Mouse (Mus musculus): ENCODE measurements around the gene Ubox5. TPM values are rescaled to one million over a fixed set of nuclear protein-coding genes. Genes with fewer than 3 reads are reported as not detected.
A peak's percentile ranks its signal among the peaks of the same experiment; 100 is the strongest.

Ubox5 gene
- polyA plus RNA-seq (2012; ENCODE audit: insufficient read depth, insufficient read length, missing spikeins), result 5.0 and 6.1 TPM in 2 replicates

DNA sequence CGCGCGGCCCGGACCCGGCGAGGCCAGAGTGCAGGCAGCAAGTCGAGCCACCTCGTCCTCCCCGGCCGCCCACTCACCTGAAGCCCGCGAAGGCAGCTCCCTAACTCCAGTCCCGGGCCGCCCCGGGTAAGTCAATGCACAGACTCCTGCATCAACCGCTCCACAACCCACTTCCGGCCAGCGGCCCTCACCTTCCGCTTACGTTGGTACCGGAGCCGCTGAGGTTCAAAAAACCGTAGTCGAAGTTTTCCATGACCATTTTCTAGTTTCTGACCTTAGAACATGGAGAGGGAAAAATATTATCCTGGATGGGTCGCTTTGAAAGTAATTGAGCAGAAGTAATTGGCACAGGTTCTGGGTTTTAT lies at the start of gene Ubox5, which contains the start of gene Fastkd5:
Gene Ubox5 (minus strand): TSS at position 200 of the 365 bp plus-strand sequence.
Gene Fastkd5 (minus strand): TSS at position 189 of the 365 bp plus-strand sequence.
- TF ChIP-seq CTCF (IDR thresholded peaks at IDR 0.05; ENCODE audit: low read depth, low read length) (no peak), POLR2A (IDR thresholded peaks at IDR 0.05; ENCODE audit: borderline replicate concordance, low read depth, low read length) (no peak)
- H3K4me1 ChIP-seq (ENCODE audit: control insufficient read depth, insufficient read depth, low read length), result peaks cover 7% of the 10 kb centered on the region
- H3K27ac ChIP-seq (ENCODE audit: insufficient read depth, low read depth, low read length), result peak within 1 kb of the TSS; percentile 27; the same call in 1 of the 2 replicates
- peak within 1 kb of the TSS; percentile 97 for H3K4me3 ChIP-seq (ENCODE audit: insufficient read depth, low read length)

DNA sequence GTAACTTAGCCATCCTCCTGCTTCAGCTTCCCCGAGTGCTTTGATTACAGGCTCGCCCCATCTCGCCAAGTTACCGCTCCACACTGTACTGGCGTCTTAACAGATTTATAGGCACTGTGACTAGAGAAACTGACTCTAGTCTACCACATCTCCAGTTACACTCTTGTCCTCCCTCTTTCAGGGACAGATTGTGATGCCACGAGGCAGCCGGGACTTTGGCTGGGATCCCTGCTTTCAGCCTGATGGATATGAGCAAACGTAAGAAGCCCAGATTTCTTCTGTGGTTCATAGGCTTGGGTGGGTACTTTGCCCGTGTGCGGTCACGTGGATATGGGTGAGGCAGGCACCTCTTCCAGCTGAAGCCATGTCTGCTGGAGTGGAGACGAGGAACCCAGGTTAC lies 49.3 kb upstream of the Ubox5 start:
- H3K4me3 ChIP-seq (ENCODE audit: insufficient read depth, low read length), result no peak overlapping the region

DNA sequence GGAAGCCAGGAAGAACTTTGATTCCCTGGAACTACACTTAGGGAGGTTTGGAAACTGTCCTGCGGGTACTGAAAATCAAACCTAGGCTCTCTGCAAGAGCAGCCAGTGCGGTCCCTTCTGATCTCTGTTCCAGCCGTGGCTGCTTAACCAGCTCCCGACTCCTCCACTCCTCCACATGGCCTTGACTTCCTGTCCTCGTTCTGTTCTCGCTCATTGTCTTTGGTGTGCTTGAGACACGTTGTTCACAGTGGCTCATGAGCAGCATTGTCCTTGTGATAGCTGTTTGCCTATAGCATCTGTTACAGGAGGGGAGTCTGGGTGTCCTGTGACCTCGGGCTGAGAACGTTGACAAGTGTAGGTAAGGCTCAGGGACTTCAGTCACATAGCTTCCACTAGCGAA lies 47.4 kb upstream of the Ubox5 start:
- Histone ChIP-seq H3K27ac (ENCODE audit: insufficient read depth, low read depth, low read length) (no peak overlapping the region), H3K4me1 (ENCODE audit: control insufficient read depth, insufficient read depth, low read length) (no peaks in the 10 kb centered on the region), H3K4me3 (ENCODE audit: insufficient read depth, low read length) (no peak overlapping the region)
- TF ChIP-seq POLR2A (IDR thresholded peaks at IDR 0.05; ENCODE audit: borderline replicate concordance, low read depth, low read length), result no peak
- TF ChIP-seq CTCF (IDR thresholded peaks at IDR 0.05; ENCODE audit: low read depth, low read length), result no peak

More for the DNA sequence above, 49.3 kb upstream of the Ubox5 start:
- no peak overlapping the region for H3K27ac ChIP-seq (ENCODE audit: insufficient read depth, low read depth, low read length)
- TF ChIP-seq CTCF (IDR thresholded peaks at IDR 0.05; ENCODE audit: low read depth, low read length) (no peak), POLR2A (IDR thresholded peaks at IDR 0.05; ENCODE audit: borderline replicate concordance, low read depth, low read length) (no peak)
- no peaks in the 10 kb centered on the region for H3K4me1 ChIP-seq (ENCODE audit: control insufficient read depth, insufficient read depth, low read length)

DNA sequence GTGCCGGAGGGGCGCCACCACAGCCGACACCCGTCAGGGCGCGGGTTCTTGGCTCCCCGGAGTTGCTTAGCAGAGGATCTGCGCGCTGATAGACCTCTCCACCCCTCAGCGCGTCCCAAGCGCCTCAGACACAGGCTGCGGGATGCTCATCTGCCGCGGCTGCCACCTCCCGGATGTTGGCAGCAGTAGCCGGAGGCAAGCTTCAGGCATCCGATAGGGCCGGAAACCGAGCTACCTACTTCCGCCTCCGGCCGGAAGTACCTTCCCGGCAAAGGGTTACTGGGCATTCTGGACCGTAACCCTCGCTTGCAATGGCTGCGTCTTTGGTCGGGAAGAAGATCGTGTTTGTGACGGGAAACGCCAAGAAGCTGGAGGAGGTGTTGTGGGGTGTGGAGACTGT lies 37.7 kb upstream of the Ubox5 start, which contains the start of gene Itpa:
Gene Itpa (plus strand): TSS at position 52 of the 400 bp plus-strand sequence.
- TF ChIP-seq CTCF (IDR thresholded peaks at IDR 0.05; ENCODE audit: low read depth, low read length) (no peak), POLR2A (IDR thresholded peaks at IDR 0.05; ENCODE audit: borderline replicate concordance, low read depth, low read length) (no peak)
- H3K4me3 ChIP-seq (ENCODE audit: insufficient read depth, low read length), result peak within 1 kb of the TSS; percentile 90
- H3K4me1 ChIP-seq (ENCODE audit: control insufficient read depth, insufficient read depth, low read length), result peaks cover 21% of the 10 kb centered on the region
- peak within 1 kb of the TSS; percentile 37 for H3K27ac ChIP-seq (ENCODE audit: insufficient read depth, low read depth, low read length)

DNA sequence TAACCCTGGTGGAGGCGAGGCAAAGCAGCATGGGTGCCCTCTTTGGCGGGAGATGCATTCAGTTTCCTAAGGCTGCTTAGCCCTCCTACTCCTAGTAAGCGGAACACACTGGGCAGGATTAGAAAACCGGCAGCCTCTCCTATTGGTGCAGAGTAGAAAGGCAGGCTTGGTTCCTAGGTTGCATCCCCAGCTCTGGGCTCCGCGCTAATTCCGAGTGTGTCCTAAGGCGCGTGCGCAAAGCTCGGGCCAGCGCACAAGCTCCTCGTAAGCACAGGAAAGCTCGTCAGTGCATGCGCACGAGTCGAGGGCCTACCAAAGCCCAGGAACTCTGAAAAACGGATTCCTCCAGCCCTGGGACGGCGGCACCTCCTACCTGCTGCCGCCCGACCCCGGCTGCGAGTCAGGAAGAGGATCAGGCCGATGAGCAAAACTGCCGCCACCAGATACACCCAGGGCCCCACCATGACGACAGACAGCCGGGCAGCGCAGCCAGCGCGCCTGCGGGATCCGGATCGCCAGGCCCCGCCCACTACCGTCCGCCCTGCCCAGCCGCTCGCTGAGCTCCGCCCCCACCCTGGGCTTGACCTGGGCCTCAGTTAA lies 34.4 kb upstream of the Ubox5 start, which contains the start of gene Ddrgk1:
Gene Ddrgk1 (minus strand): TSS at position 558 of the 600 bp plus-strand sequence.
- peaks cover 16% of the 10 kb centered on the region for H3K4me1 ChIP-seq (ENCODE audit: control insufficient read depth, insufficient read depth, low read length)
- TF ChIP-seq POLR2A (IDR thresholded peaks at IDR 0.05; ENCODE audit: borderline replicate concordance, low read depth, low read length), result no peak
- TF ChIP-seq CTCF (IDR thresholded peaks at IDR 0.05; ENCODE audit: low read depth, low read length), result no peak
- H3K4me3 ChIP-seq (ENCODE audit: insufficient read depth, low read length), result peak within 1 kb of the TSS; percentile 84
- H3K27ac ChIP-seq (ENCODE audit: insufficient read depth, low read depth, low read length), result peak within 1 kb of the TSS; percentile 92

DNA sequence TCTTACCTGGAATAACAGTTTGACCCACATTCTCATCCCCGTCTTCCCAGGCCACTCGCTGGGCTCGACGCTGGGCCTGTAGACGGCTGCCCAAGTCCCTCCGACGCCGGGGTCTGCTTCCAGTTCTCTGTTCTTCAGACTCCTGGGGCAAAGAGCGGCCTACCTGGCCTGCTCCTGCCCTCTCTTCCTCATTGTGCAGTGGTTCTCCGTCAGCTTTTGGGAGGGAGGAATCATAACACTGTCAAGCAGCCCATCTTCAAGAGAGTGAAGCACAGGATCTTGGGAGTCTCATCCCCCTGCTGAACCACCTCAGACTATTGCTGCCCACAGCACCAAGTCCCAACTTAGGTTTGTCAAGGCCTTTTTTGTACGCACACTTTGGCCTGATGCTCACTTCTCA lies 33.5 kb upstream of the Ubox5 start:
- TF ChIP-seq CTCF (IDR thresholded peaks at IDR 0.05; ENCODE audit: low read depth, low read length) (no peak), POLR2A (IDR thresholded peaks at IDR 0.05; ENCODE audit: borderline replicate concordance, low read depth, low read length) (no peak)
- peaks cover 12% of the 10 kb centered on the region for H3K4me1 ChIP-seq (ENCODE audit: control insufficient read depth, insufficient read depth, low read length)
- H3K4me3 ChIP-seq (ENCODE audit: insufficient read depth, low read length), result peak overlapping the region; percentile 84
- no peak overlapping the region for H3K27ac ChIP-seq (ENCODE audit: insufficient read depth, low read depth, low read length)

DNA sequence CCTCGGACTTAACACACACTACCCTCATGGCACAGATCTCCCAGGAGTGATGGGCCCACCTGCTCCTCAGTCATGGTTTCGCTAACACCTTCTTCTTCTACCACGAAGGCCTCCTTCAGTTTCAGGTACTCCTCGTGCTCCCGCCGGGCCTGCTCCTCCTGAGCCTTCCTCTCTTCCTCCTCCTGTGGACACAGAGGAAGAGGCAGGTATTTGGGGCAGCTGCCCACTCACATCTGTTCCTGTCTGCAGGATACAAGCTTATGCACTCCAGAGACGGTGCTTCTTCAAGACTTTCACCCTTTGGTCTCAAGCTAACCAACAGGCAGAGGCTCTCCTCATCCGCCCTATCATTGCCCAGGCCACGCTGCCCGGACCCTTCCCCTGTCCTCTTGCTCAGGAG lies 28.7 kb upstream of the Ubox5 start:
- no peak for TF ChIP-seq POLR2A (IDR thresholded peaks at IDR 0.05; ENCODE audit: borderline replicate concordance, low read depth, low read length)
- no peak for TF ChIP-seq CTCF (IDR thresholded peaks at IDR 0.05; ENCODE audit: low read depth, low read length)
- no peak overlapping the region for H3K27ac ChIP-seq (ENCODE audit: insufficient read depth, low read depth, low read length)
- H3K4me3 ChIP-seq (ENCODE audit: insufficient read depth, low read length), result no peak overlapping the region
- H3K4me1 ChIP-seq (ENCODE audit: control insufficient read depth, insufficient read depth, low read length), result peaks cover 5% of the 10 kb centered on the region

DNA sequence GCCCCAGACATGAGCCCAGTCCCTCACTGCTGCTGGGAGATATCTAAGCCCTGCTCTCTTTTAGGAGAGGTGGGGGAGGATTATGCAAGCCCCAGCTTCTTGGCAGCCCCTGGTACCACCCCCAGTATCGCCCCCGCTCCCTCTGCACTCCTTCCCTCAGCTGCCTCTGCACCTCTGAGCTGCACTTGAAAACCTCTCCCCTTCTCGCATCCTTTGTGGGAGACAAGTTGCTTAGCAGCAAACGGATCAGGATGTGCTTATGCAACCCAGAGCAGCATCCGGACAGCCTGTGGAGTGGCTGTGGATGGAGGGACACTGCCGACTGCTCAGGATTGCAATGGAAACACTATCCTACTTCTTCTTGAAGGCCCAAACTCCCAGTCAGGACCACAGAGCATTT lies 27.7 kb upstream of the Ubox5 start:
- no peaks in the 10 kb centered on the region for H3K4me1 ChIP-seq (ENCODE audit: control insufficient read depth, insufficient read depth, low read length)
- no peak overlapping the region for H3K27ac ChIP-seq (ENCODE audit: insufficient read depth, low read depth, low read length)
- H3K4me3 ChIP-seq (ENCODE audit: insufficient read depth, low read length), result no peak overlapping the region
- TF ChIP-seq POLR2A (IDR thresholded peaks at IDR 0.05; ENCODE audit: borderline replicate concordance, low read depth, low read length), result no peak
- no peak for TF ChIP-seq CTCF (IDR thresholded peaks at IDR 0.05; ENCODE audit: low read depth, low read length)

DNA sequence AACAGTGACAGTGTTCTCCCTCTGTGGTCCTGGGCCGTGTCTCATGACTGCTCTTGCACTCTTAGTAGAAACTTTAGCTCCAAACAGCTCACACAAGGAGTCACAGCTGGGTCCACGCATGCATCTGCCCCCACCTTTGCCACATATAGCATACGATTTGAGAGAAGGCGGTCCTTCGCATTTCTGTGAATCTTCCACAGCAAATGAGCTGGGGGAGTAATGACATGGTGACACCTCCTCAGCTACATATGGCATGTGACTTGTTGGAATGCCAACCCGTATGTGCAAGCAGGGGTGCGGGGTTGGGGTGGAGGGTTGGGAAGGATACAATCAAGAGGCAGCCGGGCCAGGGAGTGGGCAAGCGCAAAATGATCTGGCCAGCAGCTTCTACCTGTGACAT lies 26.7 kb upstream of the Ubox5 start:
- Histone ChIP-seq H3K4me3 (ENCODE audit: insufficient read depth, low read length) (no peak overlapping the region), H3K4me1 (ENCODE audit: control insufficient read depth, insufficient read depth, low read length) (no peaks in the 10 kb centered on the region), H3K27ac (ENCODE audit: insufficient read depth, low read depth, low read length) (no peak overlapping the region)
- TF ChIP-seq CTCF (IDR thresholded peaks at IDR 0.05; ENCODE audit: low read depth, low read length) (no peak), POLR2A (IDR thresholded peaks at IDR 0.05; ENCODE audit: borderline replicate concordance, low read depth, low read length) (no peak)

DNA sequence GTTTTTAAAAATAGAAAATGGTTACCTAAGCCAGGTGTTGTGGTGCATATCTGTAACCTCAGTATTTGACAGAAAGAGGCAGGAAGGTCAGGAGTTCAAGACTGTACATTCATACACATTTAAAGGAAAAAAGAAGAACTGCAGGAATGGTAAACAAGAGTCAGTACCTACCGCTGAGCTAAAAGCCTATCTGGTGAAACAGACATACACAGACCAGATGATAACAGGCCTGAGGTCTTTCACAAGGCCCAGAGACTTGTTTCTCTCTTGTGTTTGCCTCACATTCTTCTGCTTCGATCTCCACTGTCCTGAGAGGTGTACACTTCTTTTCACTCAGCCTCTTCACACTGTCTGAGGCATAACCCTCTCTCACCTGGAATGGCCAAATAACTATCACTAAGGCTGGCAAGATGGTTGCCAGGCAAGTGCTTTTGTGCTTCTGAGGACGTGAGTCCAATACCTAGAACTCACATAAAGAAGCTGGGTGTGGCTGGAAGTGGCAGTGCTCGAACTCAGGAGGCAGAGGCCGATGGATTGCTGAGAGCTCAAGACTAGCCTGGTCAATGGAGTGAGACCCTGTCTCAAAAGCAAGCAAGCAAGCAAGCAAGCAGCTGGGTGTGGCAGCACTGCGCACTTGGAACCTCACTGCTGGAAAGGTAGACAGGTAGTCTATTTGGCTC lies 26.0 kb upstream of the Ubox5 start:
- TF ChIP-seq CTCF (IDR thresholded peaks at IDR 0.05; ENCODE audit: low read depth, low read length), result no peak
- TF ChIP-seq POLR2A (IDR thresholded peaks at IDR 0.05; ENCODE audit: borderline replicate concordance, low read depth, low read length), result no peak
- H3K4me3 ChIP-seq (ENCODE audit: insufficient read depth, low read length), result no peak overlapping the region
- H3K4me1 ChIP-seq (ENCODE audit: control insufficient read depth, insufficient read depth, low read length), result no peaks in the 10 kb centered on the region
- no peak overlapping the region for H3K27ac ChIP-seq (ENCODE audit: insufficient read depth, low read depth, low read length)

Measured in bone marrow macrophage, adult 2 months (primary cell).